Mouse (Mus musculus): ENCODE measurements around the gene Ube2e2. TPM values are rescaled to one million over a fixed set of nuclear protein-coding genes. Genes with fewer than 3 reads are reported as not detected.

The Ube2e2 gene
- total and polyA plus RNA-seq, 2 experiments from 2014 or later = 84.5 to 167 TPM

DNA sequence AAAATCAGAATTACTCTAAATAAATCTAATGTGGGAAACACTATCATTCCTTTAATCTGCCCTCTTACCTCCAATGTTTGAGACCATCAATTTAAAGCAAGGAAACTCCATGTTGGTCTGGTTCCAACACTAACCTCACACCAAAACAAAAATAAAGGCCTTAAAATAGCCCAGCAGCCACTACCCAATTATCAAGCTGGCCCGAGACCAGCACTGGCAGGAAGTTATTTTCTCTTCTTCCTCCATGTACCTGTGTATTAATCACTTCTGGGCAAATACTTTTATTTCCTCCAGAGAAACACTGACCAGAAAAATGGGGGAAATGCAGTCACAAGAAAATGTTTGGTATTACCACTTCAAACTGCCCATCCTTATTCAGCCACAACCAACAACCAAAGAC is 23.4 kb downstream of the Ube2e2 start:
- 93% methylated on average over 1 of the region's 1 CpGs for WGBS
- DNase-seq (ENCODE audit: low spot score) (no peak), ATAC-seq (ENCODE audit: low FRiP score) (no peak)
- no peaks in the 10 kb centered on the region for H3K27me3 ChIP-seq (ENCODE audit: insufficient read depth, low read length)
- H3K36me3 ChIP-seq (ENCODE audit: insufficient read depth, low read length) = no peaks in the 10 kb centered on the region
- H3K4me1 ChIP-seq (ENCODE audit: insufficient read depth, low read length) = no peaks in the 10 kb centered on the region
- H3K4me2 ChIP-seq (ENCODE audit: low read depth, low read length, poor library complexity, severe bottlenecking) = no peak overlapping the region
- no peak overlapping the region for H3K9ac ChIP-seq (replicated peaks; ENCODE audit: low read length, poor library complexity, severe bottlenecking)
- H3K4me3 ChIP-seq (ENCODE audit: low read depth, low read length) = no peak overlapping the region
- TF ChIP-seq CTCF (IDR thresholded peaks at IDR 0.05) = no peak
- peaks cover 3% of the 10 kb centered on the region; the same call in 1 of the 2 replicates for H3K9me3 ChIP-seq (ENCODE audit: low read length)
- no peak overlapping the region for H3K27ac ChIP-seq (ENCODE audit: low read depth, low read length)

DNA sequence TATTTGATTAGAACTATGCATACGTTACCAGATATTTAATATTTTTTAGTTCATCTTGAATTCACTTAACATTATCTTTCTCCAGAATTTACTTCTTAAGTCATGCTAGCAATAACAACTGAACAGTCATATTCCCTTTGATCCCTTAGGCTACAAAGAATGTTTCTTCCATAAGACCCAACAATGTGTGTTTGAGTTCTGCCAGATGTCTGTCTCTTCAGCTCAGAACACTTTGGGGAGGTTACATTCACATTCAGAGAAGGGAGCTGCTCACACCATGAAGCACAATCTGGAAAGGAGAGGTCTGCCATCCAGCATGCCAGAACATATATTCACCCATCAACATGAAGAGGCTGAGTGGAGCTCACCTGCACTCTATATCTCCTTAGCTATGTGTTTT is 65.4 kb downstream of the Ube2e2 start:
- no peaks in the 10 kb centered on the region for H3K36me3 ChIP-seq (ENCODE audit: insufficient read depth, low read length)
- no peak for DNase-seq (ENCODE audit: low spot score)
- no peak overlapping the region for H3K9ac ChIP-seq (replicated peaks; ENCODE audit: low read length, poor library complexity, severe bottlenecking)
- no peak overlapping the region for H3K4me2 ChIP-seq (ENCODE audit: low read depth, low read length, poor library complexity, severe bottlenecking)
- 94% methylated on average over 1 of the region's 1 CpGs for WGBS
- H3K4me3 ChIP-seq (ENCODE audit: low read depth, low read length) = no peak overlapping the region
- H3K27me3 ChIP-seq (ENCODE audit: insufficient read depth, low read length) = no peaks in the 10 kb centered on the region
- H3K27ac ChIP-seq (ENCODE audit: low read depth, low read length) = no peak overlapping the region
- no peak for TF ChIP-seq CTCF (IDR thresholded peaks at IDR 0.05)
- no peaks in the 10 kb centered on the region for H3K9me3 ChIP-seq (ENCODE audit: low read length)
- no peaks in the 10 kb centered on the region for H3K4me1 ChIP-seq (ENCODE audit: insufficient read depth, low read length)
- ATAC-seq (ENCODE audit: low FRiP score) = no peak

DNA sequence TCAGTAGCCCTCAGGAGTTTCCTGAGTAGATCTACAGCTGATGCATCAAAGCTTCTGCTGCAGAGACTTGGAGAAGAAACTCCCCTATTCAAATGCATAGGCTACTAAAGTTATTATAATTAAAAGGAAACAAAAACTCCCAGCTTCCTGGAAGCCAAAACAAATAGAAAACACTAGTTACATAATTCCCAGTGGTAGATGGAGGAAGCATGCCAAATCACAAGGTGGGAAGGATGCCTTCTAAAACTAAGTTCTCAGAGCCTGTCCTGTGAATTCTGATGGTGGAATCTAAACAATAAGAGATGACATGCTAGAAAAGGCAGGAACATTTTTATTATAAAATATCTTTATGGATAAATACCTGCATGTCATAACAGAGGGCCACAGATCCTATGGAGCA is 67.3 kb downstream of the Ube2e2 start:
- Histone ChIP-seq H3K27ac (ENCODE audit: low read depth, low read length) (no peak overlapping the region), H3K36me3 (ENCODE audit: insufficient read depth, low read length) (no peaks in the 10 kb centered on the region), H3K9me3 (ENCODE audit: low read length) (no peaks in the 10 kb centered on the region), H3K4me1 (ENCODE audit: insufficient read depth, low read length) (no peaks in the 10 kb centered on the region), H3K4me3 (ENCODE audit: low read depth, low read length) (no peak overlapping the region), H3K27me3 (ENCODE audit: insufficient read depth, low read length) (no peaks in the 10 kb centered on the region), H3K4me2 (ENCODE audit: low read depth, low read length, poor library complexity, severe bottlenecking) (no peak overlapping the region), H3K9ac (replicated peaks; ENCODE audit: low read length, poor library complexity, severe bottlenecking) (no peak overlapping the region)
- TF ChIP-seq CTCF (IDR thresholded peaks at IDR 0.05) = no peak
- ATAC-seq (ENCODE audit: low FRiP score) (no peak), DNase-seq (ENCODE audit: low spot score) (no peak)

DNA sequence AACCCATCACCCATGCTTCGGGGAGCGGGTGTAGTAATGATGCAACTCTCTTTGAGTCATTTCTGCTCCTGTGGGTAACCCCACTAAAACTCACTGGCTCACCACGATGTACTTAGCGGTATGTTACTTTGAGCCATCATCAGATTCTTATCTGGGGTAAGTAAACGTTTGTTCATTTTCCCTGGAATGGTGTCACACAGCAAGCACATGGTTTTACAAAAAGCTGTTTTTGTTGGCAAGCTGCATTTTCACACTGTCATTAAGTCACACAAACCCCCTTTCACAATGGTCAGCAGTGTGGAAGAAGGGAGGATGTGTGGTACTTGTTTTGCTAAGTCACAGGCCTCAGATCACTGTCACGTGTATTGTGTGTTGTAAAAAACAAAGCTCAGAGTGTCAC is 73.4 kb downstream of the Ube2e2 start:
- no peaks in the 10 kb centered on the region for H3K36me3 ChIP-seq (ENCODE audit: insufficient read depth, low read length)
- no peaks in the 10 kb centered on the region for H3K9me3 ChIP-seq (ENCODE audit: low read length)
- H3K27me3 ChIP-seq (ENCODE audit: insufficient read depth, low read length) = no peaks in the 10 kb centered on the region
- H3K27ac ChIP-seq (ENCODE audit: low read depth, low read length) = no peak overlapping the region
- H3K9ac ChIP-seq (replicated peaks; ENCODE audit: low read length, poor library complexity, severe bottlenecking) = no peak overlapping the region
- H3K4me2 ChIP-seq (ENCODE audit: low read depth, low read length, poor library complexity, severe bottlenecking) = no peak overlapping the region
- 77% methylated on average over 6 of the region's 6 CpGs for WGBS
- no peak overlapping the region for H3K4me3 ChIP-seq (ENCODE audit: low read depth, low read length)
- peak; percentile 17 for DNase-seq (ENCODE audit: low spot score)
- no peak for ATAC-seq (ENCODE audit: low FRiP score)
- no peaks in the 10 kb centered on the region for H3K4me1 ChIP-seq (ENCODE audit: insufficient read depth, low read length)
- TF ChIP-seq CTCF (IDR thresholded peaks at IDR 0.05) = no peak

- H3K27ac ChIP-seq (ENCODE audit: low read depth, low read length) = no peak overlapping the region
- no peaks in the 10 kb centered on the region for H3K9me3 ChIP-seq (ENCODE audit: low read length)
- no peaks in the 10 kb centered on the region for H3K36me3 ChIP-seq (ENCODE audit: insufficient read depth, low read length)
- DNase-seq (ENCODE audit: low spot score) = no peak
- no peak overlapping the region for H3K9ac ChIP-seq (replicated peaks; ENCODE audit: low read length, poor library complexity, severe bottlenecking)
- TF ChIP-seq CTCF (IDR thresholded peaks at IDR 0.05) = no peak
- no peaks in the 10 kb centered on the region for H3K4me1 ChIP-seq (ENCODE audit: insufficient read depth, low read length)
- H3K27me3 ChIP-seq (ENCODE audit: insufficient read depth, low read length) = no peaks in the 10 kb centered on the region
- H3K4me3 ChIP-seq (ENCODE audit: low read depth, low read length) = no peak overlapping the region
- no peak overlapping the region for H3K4me2 ChIP-seq (ENCODE audit: low read depth, low read length, poor library complexity, severe bottlenecking)
- no peak for ATAC-seq (ENCODE audit: low FRiP score)
Measured at GRCm38 (mm10) chr14:18796857-18797256, 97.2 kb downstream of the Ube2e2 start.

DNA sequence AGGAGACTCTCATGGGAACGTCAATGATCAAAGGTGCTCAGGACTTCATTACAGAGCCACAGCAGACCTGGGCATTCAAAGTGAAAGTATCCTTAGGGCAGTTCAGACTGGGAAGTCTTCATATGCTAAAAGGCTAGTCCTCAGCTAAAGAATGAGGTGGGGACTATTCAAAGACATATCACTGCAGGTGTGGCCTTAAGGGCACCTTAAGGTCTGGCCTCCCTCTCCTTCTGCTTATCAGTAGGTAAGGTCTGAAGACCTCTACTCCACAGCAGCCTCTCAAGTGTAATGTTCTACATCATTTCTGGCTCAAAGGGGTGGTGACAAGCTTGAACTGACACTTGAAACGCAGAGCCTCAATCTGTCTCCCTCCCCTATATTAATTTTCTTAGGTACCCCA is 98.3 kb downstream of the Ube2e2 start:
- H3K27me3 ChIP-seq (ENCODE audit: insufficient read depth, low read length) = no peaks in the 10 kb centered on the region
- WGBS = 72% methylated on average over 2 of the region's 2 CpGs
- ATAC-seq (ENCODE audit: low FRiP score) = no peak
- TF ChIP-seq CTCF (IDR thresholded peaks at IDR 0.05) = no peak
- H3K4me2 ChIP-seq (ENCODE audit: low read depth, low read length, poor library complexity, severe bottlenecking) = no peak overlapping the region
- H3K4me1 ChIP-seq (ENCODE audit: insufficient read depth, low read length) = no peaks in the 10 kb centered on the region
- no peaks in the 10 kb centered on the region for H3K36me3 ChIP-seq (ENCODE audit: insufficient read depth, low read length)
- no peak overlapping the region for H3K27ac ChIP-seq (ENCODE audit: low read depth, low read length)
- DNase-seq (ENCODE audit: low spot score) = no peak
- H3K9ac ChIP-seq (replicated peaks; ENCODE audit: low read length, poor library complexity, severe bottlenecking) = no peak overlapping the region
- H3K4me3 ChIP-seq (ENCODE audit: low read depth, low read length) = no peak overlapping the region
- H3K9me3 ChIP-seq (ENCODE audit: low read length) = no peaks in the 10 kb centered on the region
